Mouse (Mus musculus) heart, embryonic 12.5 days (tissue): ENCODE measurements around the gene Tifa. TPM values are rescaled to one million over a fixed set of nuclear protein-coding genes. Genes with fewer than 3 reads are reported as not detected.

ENCODE experiments used
- ATAC-seq: fragments of 200-750 bp; cut with Nextera tagmentation; 2 replicates; pipeline ENCODE4 v1.8.0; 2017; ENCODE audit warnings: moderate TSS enrichment, moderate library complexity; ENCODE audit not compliant: insufficient number of reproducible peaks, low FRiP score
- H3K27ac ChIP-seq: fragments of 300-500 bp; sonication (generic); 2 replicates; pipeline ENCODE4 v1.5.1; 2016; ENCODE audit warnings: mild to moderate bottlenecking, moderate library complexity; ENCODE audit not compliant: poor library complexity, severe bottlenecking
- H3K27me3 ChIP-seq: fragments of 300-500 bp; sonication (generic); replicated peaks from 2 replicates; pipeline ENCODE4 v1.6.1; 2016; ENCODE audit warnings: mild to moderate bottlenecking, moderate library complexity
- H3K36me3 ChIP-seq: fragments of 300-500 bp; sonication (generic); 2 replicates; pipeline ENCODE4 v1.6.1; 2016; ENCODE audit warnings: mild to moderate bottlenecking, moderate library complexity
- H3K4me1 ChIP-seq: fragments of 300-500 bp; sonication (generic); replicated peaks from 2 replicates; pipeline ENCODE4 v1.6.1; 2016; ENCODE audit warnings: mild to moderate bottlenecking
- H3K4me2 ChIP-seq: fragments of 300-500 bp; sonication (generic); 2 replicates; pipeline ENCODE4 v1.6.1; 2016; ENCODE audit warnings: mild to moderate bottlenecking, moderate library complexity
- H3K4me3 ChIP-seq: fragments of 300-500 bp; sonication (generic); 2 replicates; pipeline ENCODE4 v1.5.1; 2016; ENCODE audit warnings: mild to moderate bottlenecking
- H3K9ac ChIP-seq: fragments of 300-500 bp; sonication (generic); 2 replicates; pipeline ENCODE4 v1.6.1; 2016; ENCODE audit warnings: mild to moderate bottlenecking, moderate library complexity
- H3K9me3 ChIP-seq: fragments of 300-500 bp; sonication (generic); replicated peaks from 2 replicates; pipeline ENCODE4 v1.6.1; 2016; ENCODE audit warnings: mild to moderate bottlenecking, moderate library complexity
- WGBS: fragments of 180-500 bp; shearing (Covaris S2); methylation state at CpG from one replicate; pipeline ENCODE4 v1.1.7; 2016; 5-methylcytosine and 5-hydroxymethylcytosine counted together
- polyA plus RNA-seq: library from polyadenylated mRNA; unstranded; fragments of >200 nt; fragmentation: Nextera tagmentation; extraction: Ambion mirVana; gene quantifications from 2 replicates; pipeline ENCODE4 v1.2.1, GENCODE M21; 2016

Tifa gene
- polyA plus RNA-seq, 1 experiment from 2014 or later = 2.7 TPM

- 87% methylated on average over 12 of the region's 12 CpGs for WGBS
- ATAC-seq = no peak
- Histone ChIP-seq H3K36me3 (peaks cover 31% of the 10 kb centered on the region), H3K4me1 (no peaks in the 10 kb centered on the region), H3K27me3 (no peaks in the 10 kb centered on the region), H3K4me2 (no peak overlapping the region), H3K4me3 (no peak overlapping the region), H3K27ac (no peak overlapping the region), H3K9me3 (no peaks in the 10 kb centered on the region), H3K9ac (no peak overlapping the region)
Observed at GRCm38 (mm10) chr3:127805071-127805470, 15.5 kb downstream of the Tifa start.

- ATAC-seq = no peak
- WGBS = 88% methylated on average over 6 of the region's 6 CpGs
- peaks cover 31% of the 10 kb centered on the region for H3K36me3 ChIP-seq
- no peaks in the 10 kb centered on the region for H3K27me3 ChIP-seq
- no peak overlapping the region for H3K9ac ChIP-seq
- no peaks in the 10 kb centered on the region for H3K4me1 ChIP-seq
- H3K4me2 ChIP-seq = no peak overlapping the region
- H3K4me3 ChIP-seq = no peak overlapping the region
- no peak overlapping the region for H3K27ac ChIP-seq
- no peaks in the 10 kb centered on the region for H3K9me3 ChIP-seq
Observed at GRCm38 (mm10) chr3:127805991-127806390, 16.4 kb downstream of the Tifa start.

GRCm38 (mm10) chr3:127807846-127808245 is 18.2 kb downstream of the Tifa start:
- Histone ChIP-seq H3K27ac (no peak overlapping the region), H3K36me3 (peaks cover 43% of the 10 kb centered on the region), H3K9me3 (no peaks in the 10 kb centered on the region), H3K27me3 (no peaks in the 10 kb centered on the region), H3K4me3 (no peak overlapping the region), H3K4me2 (no peak overlapping the region), H3K9ac (no peak overlapping the region), H3K4me1 (no peaks in the 10 kb centered on the region)
- ATAC-seq = no peak
- WGBS = 87% methylated on average over 5 of the region's 5 CpGs

- no peak for ATAC-seq
- H3K36me3 ChIP-seq = peaks cover 51% of the 10 kb centered on the region
- no peaks in the 10 kb centered on the region for H3K27me3 ChIP-seq
- H3K27ac ChIP-seq = no peak overlapping the region
- H3K4me2 ChIP-seq = no peak overlapping the region
- H3K9ac ChIP-seq = no peak overlapping the region
- 88% methylated on average over 7 of the region's 7 CpGs for WGBS
- H3K4me1 ChIP-seq = no peaks in the 10 kb centered on the region
- no peak overlapping the region for H3K4me3 ChIP-seq
- no peaks in the 10 kb centered on the region for H3K9me3 ChIP-seq
Observed at GRCm38 (mm10) chr3:127809103-127809502, 19.5 kb downstream of the Tifa start.

GRCm38 (mm10) chr3:127817120-127817683 is 27.6 kb downstream of the Tifa start:
- no peaks in the 10 kb centered on the region for H3K9me3 ChIP-seq
- no peak overlapping the region for H3K4me2 ChIP-seq
- no peak overlapping the region for H3K9ac ChIP-seq
- 0 out of 2 replicates have a peak, but pooled peaks cover 3% of the 10 kb centered on the region for H3K4me1 ChIP-seq
- peaks cover 40% of the 10 kb centered on the region for H3K36me3 ChIP-seq
- 69% methylated on average over 7 of the region's 7 CpGs for WGBS
- no peak overlapping the region for H3K27ac ChIP-seq
- H3K4me3 ChIP-seq = no peak overlapping the region
- no peaks in the 10 kb centered on the region for H3K27me3 ChIP-seq
- no peak for ATAC-seq

GRCm38 (mm10) chr3:127818694-127819663 is 29.4 kb downstream of the Tifa start:
- H3K9ac ChIP-seq = no peak overlapping the region
- 74% methylated on average over 11 of the region's 11 CpGs for WGBS
- ATAC-seq = no peak

DNA sequence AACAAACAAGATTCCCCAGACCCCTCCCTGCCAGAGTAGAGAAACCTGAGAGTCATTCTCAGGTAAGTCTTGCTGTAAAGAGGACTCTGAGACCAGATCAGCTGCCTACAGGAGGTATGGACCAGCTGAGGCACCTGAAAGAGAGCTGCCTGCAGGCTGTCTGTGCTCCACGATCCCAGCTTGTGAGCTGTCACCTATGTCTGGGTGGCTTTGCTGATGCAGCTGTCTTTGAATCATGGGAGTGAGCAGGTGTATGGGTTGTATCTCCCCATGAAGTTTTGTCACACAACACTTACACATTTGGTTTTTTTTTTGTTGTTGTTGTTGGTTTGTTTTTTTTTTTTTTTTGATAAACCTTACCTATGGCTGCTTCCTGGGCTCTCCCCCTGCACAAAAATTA is 30.8 kb downstream of the Tifa start:
- H3K27ac ChIP-seq = no peak overlapping the region
- H3K9me3 ChIP-seq = no peaks in the 10 kb centered on the region
- peaks cover 31% of the 10 kb centered on the region for H3K36me3 ChIP-seq
- H3K4me3 ChIP-seq = no peak overlapping the region
- H3K4me2 ChIP-seq = no peak overlapping the region
- no peak overlapping the region for H3K9ac ChIP-seq
- no peak for ATAC-seq
- 75% methylated on average over 1 of the region's 1 CpGs for WGBS
- H3K27me3 ChIP-seq = no peaks in the 10 kb centered on the region
- H3K4me1 ChIP-seq = peaks cover 3% of the 10 kb centered on the region; the same call in 1 of the 2 replicates

More at GRCm38 (mm10) chr3:127818694-127819663, 29.4 kb downstream of the Tifa start:
- no peak overlapping the region for H3K4me3 ChIP-seq
- H3K4me1 ChIP-seq = 0 out of 2 replicates have a peak, but pooled peaks cover 3% of the 10 kb centered on the region
- no peak overlapping the region for H3K27ac ChIP-seq
- peaks cover 31% of the 10 kb centered on the region for H3K36me3 ChIP-seq
- H3K27me3 ChIP-seq = no peaks in the 10 kb centered on the region
- no peak overlapping the region for H3K4me2 ChIP-seq
- H3K9me3 ChIP-seq = no peaks in the 10 kb centered on the region

- no peak for ATAC-seq
- Histone ChIP-seq H3K4me2 (no peak overlapping the region), H3K4me3 (no peak overlapping the region), H3K27me3 (no peaks in the 10 kb centered on the region), H3K9ac (no peak overlapping the region), H3K27ac (no peak overlapping the region), H3K9me3 (no peaks in the 10 kb centered on the region), H3K4me1 (peaks cover 3% of the 10 kb centered on the region; the same call in 1 of the 2 replicates), H3K36me3 (peaks cover 30% of the 10 kb centered on the region)
- WGBS = 82% methylated on average over 5 of the region's 5 CpGs
Observed at GRCm38 (mm10) chr3:127821209-127821608, 31.6 kb downstream of the Tifa start.

- H3K9me3 ChIP-seq = no peaks in the 10 kb centered on the region
- H3K27ac ChIP-seq = no peak overlapping the region
- H3K9ac ChIP-seq = peak overlapping the region; percentile 39; the same call in 1 of the 2 replicates
- H3K4me1 ChIP-seq = peaks cover 11% of the 10 kb centered on the region
- no peaks in the 10 kb centered on the region for H3K27me3 ChIP-seq
- H3K36me3 ChIP-seq = peaks cover 24% of the 10 kb centered on the region
- no peak overlapping the region for H3K4me2 ChIP-seq
- H3K4me3 ChIP-seq = no peak overlapping the region
- no peak for ATAC-seq
- 87% methylated on average over 17 of the region's 17 CpGs for WGBS
Observed at GRCm38 (mm10) chr3:127823886-127824863, 34.6 kb downstream of the Tifa start.

DNA sequence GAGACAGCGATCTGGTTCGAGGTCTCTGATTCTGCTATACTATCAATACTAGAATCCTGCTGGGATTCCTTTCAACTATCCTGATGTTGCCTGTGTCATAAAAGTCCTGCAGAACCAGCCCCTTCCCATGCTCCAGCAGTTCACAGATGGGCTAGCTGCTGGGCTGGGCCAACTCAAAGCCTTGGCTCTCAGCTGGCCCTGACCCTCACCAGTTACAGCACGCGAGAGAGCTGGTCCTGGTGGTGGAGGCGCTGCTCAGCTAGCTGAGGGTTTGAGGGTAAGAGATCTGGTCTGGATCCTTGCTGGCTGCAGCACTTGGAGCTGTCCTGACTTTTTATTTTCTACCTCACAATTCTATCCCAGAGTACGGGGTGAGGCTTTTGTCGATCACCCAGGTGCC is 36.9 kb downstream of the Tifa start:
- H3K27ac ChIP-seq = no peak overlapping the region

More for the DNA sequence above, 36.9 kb downstream of the Tifa start:
- WGBS = 78% methylated on average over 7 of the region's 7 CpGs
- H3K27me3 ChIP-seq = no peaks in the 10 kb centered on the region
- no peak overlapping the region for H3K4me2 ChIP-seq
- H3K4me1 ChIP-seq = peaks cover 11% of the 10 kb centered on the region
- H3K4me3 ChIP-seq = no peak overlapping the region
- no peak for ATAC-seq
- H3K9ac ChIP-seq = no peak overlapping the region
- peaks cover 9% of the 10 kb centered on the region for H3K36me3 ChIP-seq
- no peaks in the 10 kb centered on the region for H3K9me3 ChIP-seq
